Mouse (Mus musculus) heart, adult 8-10 months (tissue): ENCODE data around the gene Vps37b. TPM values are rescaled to one million over a fixed set of nuclear protein-coding genes. Genes with fewer than 3 reads are reported as not detected.
A peak's percentile ranks its signal among the peaks of the same experiment; 100 is the strongest.

Experiments used
- DNase-seq: peaks from one replicate; pipeline ENCODE4 v3.0.0; 2022; ENCODE audit warnings: low spot score
- total RNA-seq, 4 experiments: library from RNA; stranded (reverse); gene quantifications; 2 replicates each; pipeline ENCODE4 v1.2.4; 2022

Vps37b gene
- total RNA-seq, 4 experiments from 2014 or later: 13.7 to 24.0 (median 16.5) TPM

GRCm38 (mm10) chr5:124045453-124046010, 13.5 kb upstream of the Vps37b start:
- no peak for DNase-seq

DNA sequence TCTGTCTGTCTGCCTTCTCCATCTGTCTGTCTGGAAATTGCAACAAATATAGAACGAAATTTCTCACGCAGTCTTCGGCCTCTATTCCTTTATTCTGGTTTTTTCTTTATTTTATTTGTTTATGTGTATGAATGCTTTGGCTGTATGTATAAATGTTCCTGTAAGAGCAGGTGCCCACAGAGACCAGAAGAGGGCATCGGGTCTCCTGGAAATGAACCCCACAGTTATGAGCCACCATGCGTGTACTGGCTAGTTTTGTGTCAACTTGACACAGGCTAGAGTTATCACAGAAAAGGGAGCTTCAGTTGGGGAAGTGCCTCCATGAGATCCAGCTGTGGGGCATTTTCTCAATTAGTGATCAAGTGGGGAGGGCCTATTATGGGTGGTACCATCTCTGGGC, 11.9 kb upstream of the Vps37b start:
- DNase-seq: no peak

- DNase-seq: peak; percentile 67
Observed at GRCm38 (mm10) chr5:124043212-124043978, 11.3 kb upstream of the Vps37b start.

- DNase-seq: no peak
Observed at GRCm38 (mm10) chr5:124041097-124041496, 9.0 kb upstream of the Vps37b start.

DNA sequence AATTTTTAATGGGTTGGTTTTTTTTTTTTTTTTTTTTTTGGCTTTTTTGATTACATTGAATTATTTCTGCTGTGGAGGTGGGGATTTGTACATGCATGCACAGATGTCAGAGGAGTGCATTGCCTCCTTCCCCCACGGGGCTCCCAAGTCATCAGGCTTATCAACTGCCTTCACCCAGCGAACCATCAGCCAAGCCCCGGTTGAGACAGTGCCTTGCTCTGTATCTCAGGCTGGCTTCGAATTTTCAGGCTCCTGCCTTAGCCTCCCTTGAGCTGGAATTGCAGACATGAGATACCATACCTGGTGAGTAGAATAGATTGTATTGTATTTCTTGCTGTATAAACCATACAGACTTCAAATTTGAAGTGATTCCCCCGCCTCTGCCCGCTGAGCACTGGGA, 7.5 kb upstream of the Vps37b start:
- DNase-seq: no peak

DNA sequence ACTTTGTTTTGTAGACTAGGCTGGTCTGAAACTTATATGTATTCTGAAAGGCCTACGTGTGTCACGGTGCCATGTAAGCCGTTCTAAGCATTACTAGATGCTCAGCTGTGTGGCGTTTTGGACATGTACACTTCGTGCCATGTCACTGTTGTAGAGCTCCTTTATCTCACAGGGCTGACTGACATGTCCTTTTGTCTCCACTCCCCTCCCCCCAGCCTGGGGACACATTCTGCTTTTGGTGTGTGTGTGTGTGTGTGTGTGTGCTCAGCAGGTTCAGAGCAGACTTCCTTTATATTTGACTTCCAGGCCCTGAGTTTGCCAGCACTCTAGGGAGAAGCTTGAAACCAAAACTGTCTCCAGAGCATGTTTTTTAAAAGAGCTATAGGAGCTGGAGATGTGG, 4.8 kb upstream of the Vps37b start:
- no peak for DNase-seq

DNA sequence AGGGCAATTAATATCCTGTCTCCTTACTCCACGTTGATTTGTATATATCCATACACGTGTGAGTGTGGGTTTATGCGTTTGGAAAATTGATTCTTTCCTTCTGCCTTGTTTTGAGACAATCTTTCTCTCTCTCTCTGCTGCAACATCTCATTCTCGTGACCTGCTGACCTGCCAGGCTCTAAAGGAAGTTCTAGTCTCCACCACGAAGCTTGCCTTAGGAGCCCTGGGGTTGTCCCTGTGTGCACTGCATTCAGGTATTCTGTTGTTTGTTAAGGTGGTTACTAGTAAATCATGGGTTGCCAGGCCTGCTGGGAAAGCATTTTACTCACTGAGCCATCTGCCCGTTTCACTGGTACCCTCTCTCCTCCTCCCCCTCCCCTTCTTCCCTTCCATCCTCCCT, 4.3 kb upstream of the Vps37b start:
- no peak for DNase-seq

DNA sequence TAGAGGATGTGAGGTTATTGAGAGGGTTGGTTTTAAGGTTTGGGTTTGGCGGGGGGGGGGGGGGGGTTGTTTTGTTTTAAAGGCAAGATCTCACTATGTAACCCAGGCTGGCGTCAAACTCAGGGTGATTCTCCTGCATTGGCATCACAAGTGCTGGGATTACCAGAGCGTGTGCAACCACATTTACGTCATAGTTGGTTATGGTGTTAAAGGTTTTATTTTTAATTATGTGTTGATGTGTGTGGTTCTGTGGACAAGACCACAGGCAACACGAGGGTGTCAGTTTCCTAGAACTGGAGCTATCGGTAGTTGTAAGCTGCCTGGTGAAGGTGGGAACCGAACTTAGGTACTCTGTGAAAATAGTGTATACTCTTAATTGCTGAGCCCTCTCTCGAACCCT, 3.7 kb upstream of the Vps37b start:
- DNase-seq: no peak

DNA sequence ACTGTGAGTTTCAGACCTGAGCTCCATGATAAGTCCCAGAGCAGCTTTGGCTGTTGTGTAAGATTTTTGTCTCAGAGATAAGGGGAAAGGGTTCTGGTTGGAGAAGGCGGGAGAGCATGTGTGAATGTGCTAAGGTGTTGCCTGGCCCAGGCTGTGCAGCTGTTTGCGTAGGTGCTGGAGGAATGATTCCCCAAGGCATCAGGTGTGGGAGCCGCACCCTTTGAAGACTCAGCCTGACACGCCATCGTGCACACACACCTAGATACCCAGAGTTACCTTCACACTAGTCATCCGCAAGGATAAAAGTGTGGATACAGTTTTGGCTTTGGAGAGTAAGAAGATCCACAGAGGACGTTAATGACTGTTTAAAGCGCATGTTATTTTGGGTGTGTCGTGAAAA, 3.3 kb upstream of the Vps37b start:
- DNase-seq: no peak

DNA sequence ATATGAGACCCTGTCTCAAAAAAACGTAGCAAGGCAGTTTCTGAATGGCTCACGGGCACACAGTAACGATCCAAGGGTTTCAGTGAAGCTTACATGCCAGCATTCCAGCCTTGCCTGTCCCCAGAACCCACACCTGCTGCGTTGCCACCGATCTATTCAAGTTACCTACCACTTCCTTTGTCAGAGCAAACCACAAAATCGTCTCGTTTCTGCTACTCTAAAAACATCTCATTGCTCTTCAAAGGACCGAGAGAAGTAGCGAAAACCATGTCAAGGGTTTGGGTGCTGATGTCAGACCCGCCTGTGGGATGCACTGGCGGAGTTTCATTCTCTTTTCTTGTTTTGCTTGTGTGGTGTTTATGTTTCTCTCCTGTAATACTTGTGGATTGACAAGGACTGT, 2.4 kb upstream of the Vps37b start:
- DNase-seq: no peak

DNA sequence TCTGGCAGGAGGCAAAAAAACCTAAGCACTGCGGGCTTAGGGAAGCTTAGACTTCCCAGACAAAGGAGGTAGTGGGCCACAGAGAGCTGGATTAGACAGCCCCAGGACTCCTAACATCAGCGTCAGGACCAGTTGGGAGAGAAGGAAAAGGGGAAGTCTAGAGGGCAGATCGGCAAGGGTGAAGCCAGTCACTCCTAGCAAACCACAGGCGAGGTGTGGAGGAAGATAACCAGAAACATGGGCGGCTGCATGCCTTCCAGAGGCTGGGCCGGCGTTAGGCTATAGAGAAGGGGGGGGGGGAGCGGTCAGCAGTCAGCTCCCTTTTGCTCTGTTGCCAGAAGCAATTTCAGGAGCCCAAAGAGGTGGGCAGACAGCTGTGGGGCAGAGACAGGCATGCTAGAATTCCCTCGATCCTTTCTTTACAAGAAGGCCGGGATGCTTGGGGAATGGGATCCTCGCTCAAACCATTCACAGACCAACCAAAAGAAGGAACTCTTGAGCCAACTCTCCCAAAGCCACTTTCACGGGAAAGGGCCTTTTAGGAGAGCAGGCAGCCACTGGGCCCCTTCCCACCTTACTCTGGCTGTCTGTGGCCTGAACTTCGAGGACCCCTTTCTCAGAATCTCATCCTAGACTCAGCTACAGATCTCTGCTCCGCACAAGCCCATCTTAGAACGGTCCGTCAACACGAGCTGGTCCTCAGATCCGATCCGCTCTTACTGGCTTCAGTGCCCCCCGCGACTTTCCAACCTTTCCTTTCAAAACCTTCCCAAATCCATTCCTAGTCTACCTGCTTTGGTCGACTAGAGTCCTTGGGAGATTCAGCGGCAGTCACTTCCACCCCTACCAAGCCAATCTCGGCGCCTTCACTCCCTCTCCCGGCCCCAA, 758 bp downstream of the Vps37b start:
- DNase-seq: no peak

- DNase-seq: no peak
Observed at GRCm38 (mm10) chr5:124030386-124031067, 1.5 kb downstream of the Vps37b start.

DNA sequence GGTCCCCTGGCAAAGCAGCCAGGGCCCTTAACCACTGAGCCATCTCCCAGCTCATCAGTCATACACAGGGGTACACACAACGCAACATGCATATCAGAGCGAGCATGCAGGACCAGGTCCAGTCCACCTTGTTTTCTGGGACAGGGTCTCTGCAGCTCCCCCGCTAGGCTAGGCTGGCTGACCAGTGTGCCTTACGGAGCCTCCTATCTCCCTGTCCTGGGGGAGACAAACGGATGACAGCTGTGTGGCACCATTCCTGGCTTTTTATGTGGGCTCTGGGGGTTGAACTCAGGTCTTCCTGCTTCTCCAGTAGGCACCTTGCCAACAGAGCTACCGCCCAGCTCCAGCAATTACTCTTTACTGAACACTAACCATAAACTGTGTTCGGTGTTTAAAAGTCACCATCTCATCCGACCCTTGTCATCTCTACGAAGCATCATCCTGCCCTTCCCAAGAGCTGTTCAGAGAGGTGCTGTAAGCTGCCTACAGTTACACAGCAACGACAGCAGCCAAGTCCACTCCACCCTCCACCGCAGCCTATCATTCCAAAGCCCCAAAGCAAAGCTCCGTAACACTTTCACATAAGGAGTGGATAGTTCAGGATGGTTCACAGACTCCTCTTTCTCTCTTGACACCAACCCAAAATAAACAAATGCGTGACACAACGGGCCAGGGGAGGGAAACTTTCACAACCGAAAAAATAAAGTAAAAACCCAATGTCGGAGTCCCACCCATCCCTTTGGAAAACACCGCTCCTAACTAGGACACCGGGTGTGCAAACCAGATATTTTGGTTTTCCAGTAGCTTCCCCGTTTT, 2.6 kb downstream of the Vps37b start:
- no peak for DNase-seq

DNA sequence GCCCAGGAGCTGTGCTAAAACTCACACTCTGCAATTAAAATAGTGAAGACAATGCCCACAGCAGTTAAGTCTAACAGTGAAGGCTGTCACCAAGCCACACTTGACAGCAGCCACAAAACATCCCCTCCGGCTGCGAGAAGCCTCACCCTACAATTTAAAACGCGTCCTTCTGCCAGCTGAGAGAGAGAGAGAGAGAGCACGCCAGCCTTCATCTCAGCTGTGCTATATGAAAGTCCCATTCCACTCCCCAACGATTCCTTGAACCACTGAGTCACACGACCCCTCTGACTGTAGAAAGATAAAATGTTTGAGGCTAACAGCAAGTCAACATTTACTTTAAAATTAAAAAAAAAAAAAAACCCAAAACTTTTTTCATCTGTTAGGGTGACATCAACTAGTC, 3.4 kb downstream of the Vps37b start:
- no peak for DNase-seq

DNA sequence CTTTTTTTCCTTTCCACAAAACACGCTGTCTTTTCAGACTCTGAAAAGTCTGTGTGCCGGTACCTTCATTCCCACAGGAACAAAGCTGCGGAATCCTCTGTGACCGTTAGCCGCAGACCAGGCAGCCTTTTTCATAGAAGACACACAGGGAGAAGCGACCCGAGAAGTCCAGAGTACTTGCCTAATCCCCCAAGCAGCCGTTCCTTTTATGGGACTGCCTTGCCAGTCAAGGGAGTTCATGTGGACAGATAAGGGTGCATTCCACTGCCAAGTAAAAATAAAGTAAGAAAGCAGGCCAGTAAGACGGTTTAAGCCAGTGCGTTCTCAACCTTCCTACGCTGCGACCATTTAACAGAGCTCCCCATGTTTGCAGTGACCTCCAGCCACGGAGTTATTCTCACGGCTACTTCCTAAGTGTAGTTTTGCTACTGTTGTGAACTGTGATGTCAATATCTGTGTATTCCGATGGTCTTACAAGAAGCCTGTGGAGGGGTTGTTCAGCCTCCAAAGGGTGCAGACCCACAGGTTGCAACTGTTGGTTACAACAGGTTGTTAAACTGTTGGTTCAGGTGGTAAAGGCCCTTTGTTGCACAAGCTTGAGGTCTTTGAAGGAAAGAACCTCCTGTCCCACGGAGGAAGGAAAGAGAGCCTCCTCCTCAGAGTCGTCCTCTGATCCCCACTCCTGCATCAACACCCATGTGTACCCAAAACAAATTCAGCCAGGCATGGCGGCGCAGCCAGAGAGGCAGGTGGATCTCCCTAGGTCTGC, 4.2 kb downstream of the Vps37b start:
- DNase-seq: no peak

GRCm38 (mm10) chr5:124026568-124026967, 5.5 kb downstream of the Vps37b start:
- DNase-seq: no peak

- no peak for DNase-seq
Observed at GRCm38 (mm10) chr5:124025587-124026441, 6.3 kb downstream of the Vps37b start.

DNA sequence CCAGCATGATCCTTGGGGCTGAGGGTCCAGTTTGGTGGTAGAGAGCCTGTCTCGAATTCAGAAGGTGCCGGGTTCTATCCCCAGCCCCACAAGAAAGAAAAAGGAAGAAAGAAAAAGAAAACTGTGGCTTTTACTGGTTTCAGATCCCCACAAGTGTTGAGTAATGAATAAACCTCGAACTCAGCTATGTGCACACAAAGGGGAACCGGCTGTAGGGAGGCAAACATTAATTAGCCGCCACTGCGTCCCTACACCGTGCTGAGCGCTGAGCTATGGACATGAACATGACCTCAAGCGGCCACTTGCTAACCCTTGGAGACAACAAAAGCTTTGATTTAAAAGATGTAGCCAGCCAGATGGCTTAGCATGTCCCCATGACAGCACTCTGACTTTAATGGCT, 6.9 kb downstream of the Vps37b start:
- no peak for DNase-seq

- no peak for DNase-seq
Observed at GRCm38 (mm10) chr5:124024677-124025076, 7.4 kb downstream of the Vps37b start.
